Mouse (Mus musculus) mesoderm, embryonic 11.5 days (tissue): ENCODE data around the gene Fbxo11.
A peak's percentile ranks its signal among the peaks of the same experiment; 100 is the strongest.
"Not testable (repeated sequence)": the region's sequence is repeated elsewhere in the genome, so short reads cannot be mapped to it uniquely, and the experiment has no call there.

Source experiments
- DNase-seq: peaks from one replicate; pipeline ENCODE4 v3.0.0-alpha.2; 2012; ENCODE audit warnings: low read depth, low spot score

Fbxo11 gene

GRCm38 (mm10) chr17:87963081-87964075 lies 101.7 kb downstream of the Fbxo11 start:
- DNase-seq = no peak

GRCm38 (mm10) chr17:87959931-87960330 lies 105.2 kb downstream of the Fbxo11 start:
- DNase-seq = not testable (repeated sequence)

- DNase-seq = not testable (repeated sequence)
Observed at GRCm38 (mm10) chr17:87959406-87959805, 105.7 kb downstream of the Fbxo11 start.

- peak; percentile 13 for DNase-seq
Observed at GRCm38 (mm10) chr17:87958283-87958682, 106.8 kb downstream of the Fbxo11 start.

- DNase-seq = no peak
Observed at GRCm38 (mm10) chr17:87957096-87957840, 107.8 kb downstream of the Fbxo11 start.

- not testable (repeated sequence) for DNase-seq
Observed at GRCm38 (mm10) chr17:87954618-87955124, 110.4 kb downstream of the Fbxo11 start.

GRCm38 (mm10) chr17:87948965-87949584 lies 116.0 kb downstream of the Fbxo11 start:
- DNase-seq = peak; percentile 79
